Mouse (Mus musculus) heart, postnatal 14 days (tissue): Measurements from ENCODE around the gene Ifngr2. TPM values are rescaled to one million over a fixed set of nuclear protein-coding genes. Genes with fewer than 3 reads are reported as not detected.
A peak's percentile ranks its signal among the peaks of the same experiment; 100 is the strongest.
"Not testable (repeated sequence)": the region's sequence is repeated elsewhere in the genome, so short reads cannot be mapped to it uniquely, and the experiment has no call there.

Source experiments
- DNase-seq, 2 experiments: peaks; one replicate each; pipeline ENCODE4 v3.0.0; 2021 to 2022
- intact Hi-C: fragments of 180-260 bp; cut with DNase I; formaldehyde crosslinking; loops from one replicate; pipeline ENCODE4 v1.15.1; 2025
- long read RNA-seq, 2 experiments: library from polyadenylated mRNA; stranded (forward); transcript quantifications; one replicate each; pipeline ENCODE4 v2.0.0; 2021
- total RNA-seq, 2 experiments: library from RNA; stranded (reverse); gene quantifications; 2 replicates each; pipeline ENCODE4 v1.2.3; 2021

Ifngr2 gene
- total RNA-seq: 100 to 1,000 TPM; 125 to 142 TPM
- long read RNA-seq, experiment 1, transcript Ifngr2-201 (7 exons, 3,708 nt): major isoform, 491 of 515 reads
- long read RNA-seq, experiment 1, partial matches to known transcripts: 7 of 515 reads
- long read RNA-seq, experiment 1, other reads (novel, unspliced or antisense): 17 of 515 reads
- long read RNA-seq, experiment 2, transcript Ifngr2-201 (7 exons, 3,708 nt): major isoform, 470 of 497 reads
- long read RNA-seq, experiment 2, partial matches to known transcripts: 13 of 497 reads
- long read RNA-seq, experiment 2, other reads (novel, unspliced or antisense): 14 of 497 reads

DNA sequence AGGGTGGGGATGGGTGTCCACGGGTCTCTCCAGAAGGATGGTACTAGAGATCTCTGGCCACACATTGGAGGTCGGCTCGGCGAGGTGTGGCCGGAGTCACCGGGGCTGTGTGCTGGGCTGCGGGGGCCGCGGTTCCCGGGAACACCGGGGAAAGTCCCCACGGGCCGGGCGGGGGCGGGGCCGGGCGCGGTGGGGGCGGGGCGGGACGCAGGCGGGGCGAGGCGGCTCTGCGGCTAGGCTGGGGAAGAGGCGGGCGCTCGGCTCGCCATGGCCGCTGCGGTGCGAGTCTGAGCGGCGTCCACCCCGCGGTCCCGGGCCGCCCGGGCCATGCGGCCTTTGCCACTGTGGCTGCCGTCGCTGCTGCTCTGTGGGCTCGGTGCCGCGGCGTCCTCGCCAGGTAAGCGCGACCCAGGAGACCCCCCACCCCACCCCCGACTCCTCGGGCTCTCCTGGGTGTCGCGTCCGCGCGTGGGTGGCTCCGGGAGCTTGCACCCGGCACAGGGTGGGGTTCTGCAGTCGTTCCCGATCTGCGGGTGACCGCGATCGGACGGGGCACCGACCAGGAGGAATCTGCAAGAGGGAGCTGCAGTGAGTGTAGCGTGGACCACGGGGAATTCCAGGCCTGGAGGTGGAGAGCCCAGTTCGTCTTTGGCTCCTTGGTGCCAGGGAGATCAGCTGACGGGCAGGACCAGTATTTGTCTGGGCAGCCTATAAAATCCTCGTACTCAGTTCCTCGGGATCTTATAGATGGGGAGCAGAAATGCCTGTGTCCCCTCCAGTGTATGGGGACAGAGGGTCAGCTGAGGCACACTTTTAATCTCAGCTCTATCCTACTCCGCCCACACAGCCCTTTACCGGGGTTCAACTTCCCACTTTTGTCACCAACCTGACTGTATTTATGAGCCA is at the start of gene Ifngr2:
TSS of gene Ifngr2 (plus strand) at position 237 of the 906 bp plus-strand sequence.
- peak; percentile 79 to 81 for DNase-seq
- intact Hi-C loops: no loop called here

DNA sequence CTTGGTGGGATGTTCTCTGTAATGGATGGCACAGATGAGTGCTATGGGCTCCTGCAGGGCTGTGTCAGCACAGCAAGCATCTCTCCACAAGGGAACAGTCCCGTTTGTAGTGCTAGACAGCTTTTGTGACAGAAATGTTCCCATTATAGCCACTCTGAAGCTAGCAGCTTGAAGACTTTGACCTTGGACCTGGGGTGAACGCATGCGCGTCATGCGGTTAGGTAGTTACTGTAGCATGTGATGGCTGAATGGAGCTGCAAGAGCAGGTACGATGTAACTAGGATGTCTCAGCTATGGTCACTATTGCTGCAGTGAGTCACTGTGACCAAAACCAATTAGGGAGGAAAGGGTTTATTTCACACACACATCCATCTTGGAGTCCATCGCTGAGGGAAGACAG is 48.8 kb upstream of the Ifngr2 start:
- intact Hi-C loops: no loop called here
- DNase-seq: no peak

DNA sequence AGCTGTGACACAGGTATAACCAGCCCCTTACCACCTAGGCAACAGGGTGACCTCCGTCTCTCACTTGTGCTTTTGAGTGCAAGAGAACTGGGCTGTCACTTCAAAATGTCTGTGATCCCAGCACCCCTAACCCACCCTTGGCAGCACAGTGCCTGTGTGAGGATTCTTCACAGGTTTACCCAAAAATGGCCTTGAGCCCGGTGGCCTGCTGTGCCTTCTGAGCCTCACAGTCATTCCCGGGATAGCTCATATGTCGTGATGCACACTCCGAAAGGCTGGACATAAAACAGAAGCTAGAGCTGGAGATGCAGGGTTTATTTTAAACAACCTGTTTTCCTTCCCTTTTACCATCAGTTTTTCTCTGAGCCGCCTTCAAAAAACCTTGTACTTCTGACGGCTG is 42.2 kb upstream of the Ifngr2 start:
- intact Hi-C loops: no loop called here
- DNase-seq: no peak

DNA sequence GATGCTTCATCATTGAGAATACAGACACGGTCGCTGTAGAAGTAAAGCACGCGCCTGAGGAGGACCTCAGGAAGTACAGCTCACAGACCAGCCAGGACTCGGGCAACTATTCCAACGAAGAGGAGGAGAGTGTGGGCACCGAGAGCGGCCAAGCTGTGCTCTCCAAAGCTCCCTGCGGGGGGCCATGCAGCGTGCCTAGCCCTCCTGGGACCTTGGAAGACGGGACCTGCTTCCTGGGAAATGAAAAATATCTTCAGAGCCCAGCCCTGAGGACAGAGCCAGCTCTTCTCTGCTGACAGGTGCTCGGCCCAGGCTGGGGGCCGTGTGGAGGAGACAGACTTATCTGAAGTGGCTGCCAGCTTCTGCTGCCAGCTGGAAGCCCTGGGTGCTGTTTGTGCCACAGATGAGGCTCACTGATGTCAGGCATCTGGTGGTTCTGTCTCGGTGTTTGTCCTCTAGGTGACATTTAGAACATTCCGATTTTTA is 41.7 kb upstream of the Ifngr2 start:
- intact Hi-C loops: no loop called here
- DNase-seq: peak; percentile 35 to 54

DNA sequence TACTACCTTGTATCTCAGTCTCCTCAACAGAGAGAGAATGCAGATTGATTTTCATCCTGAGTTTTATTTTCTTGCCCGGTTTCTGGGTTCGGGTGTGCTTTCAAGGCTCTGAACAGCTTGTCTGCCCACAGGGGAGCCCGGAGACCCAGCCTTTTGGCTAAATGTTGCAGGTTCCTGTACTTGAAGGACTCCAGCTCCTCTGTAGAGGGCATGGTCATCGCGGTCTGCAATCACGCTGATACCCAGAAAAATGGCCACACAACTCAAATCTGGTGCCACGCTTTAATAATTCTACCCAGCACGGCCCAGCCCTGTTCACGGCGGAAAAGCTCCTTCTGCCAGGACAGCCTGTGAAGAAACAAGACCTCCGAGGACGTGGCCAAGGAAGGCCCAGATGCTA is 40.5 kb upstream of the Ifngr2 start:
- intact Hi-C loops: no loop called here
- no peak for DNase-seq

DNA sequence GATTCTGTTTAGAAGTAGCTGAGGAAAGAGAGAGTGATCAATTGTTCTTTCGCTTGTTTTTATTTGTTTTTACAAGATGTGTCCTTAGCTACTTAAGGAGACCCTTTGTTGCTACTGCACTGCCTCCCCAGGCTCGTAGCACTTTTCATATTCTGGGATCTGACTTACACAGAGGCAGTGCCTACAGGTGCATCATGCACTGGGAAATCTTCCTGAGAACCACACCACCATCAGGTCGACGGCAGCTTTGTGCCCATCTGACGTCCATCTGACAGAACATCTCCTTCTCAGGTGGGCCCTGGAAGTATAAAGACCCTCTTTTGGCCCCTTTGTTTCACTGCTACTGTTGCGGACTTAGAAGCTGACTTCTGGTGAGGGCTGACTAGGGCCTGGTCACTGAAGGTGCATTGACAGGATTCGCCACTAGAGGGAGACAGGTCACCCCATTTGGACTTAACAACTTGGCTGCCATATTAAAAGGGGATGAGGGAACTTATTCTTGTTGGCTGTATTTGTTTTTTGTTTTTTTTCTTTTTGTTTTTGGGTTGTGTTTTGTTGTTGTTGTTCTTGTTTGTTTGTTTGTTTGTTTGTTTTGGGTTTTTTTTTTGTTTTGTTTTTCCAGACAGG is 34.6 kb upstream of the Ifngr2 start:
- peak; percentile 81 to 89 for DNase-seq
- intact Hi-C loops: loop anchor here (2.0 to 10.0 kb wide), 4 partner anchors 49 to 427 kb away; no protein-coding TSS in a partner anchor

DNA sequence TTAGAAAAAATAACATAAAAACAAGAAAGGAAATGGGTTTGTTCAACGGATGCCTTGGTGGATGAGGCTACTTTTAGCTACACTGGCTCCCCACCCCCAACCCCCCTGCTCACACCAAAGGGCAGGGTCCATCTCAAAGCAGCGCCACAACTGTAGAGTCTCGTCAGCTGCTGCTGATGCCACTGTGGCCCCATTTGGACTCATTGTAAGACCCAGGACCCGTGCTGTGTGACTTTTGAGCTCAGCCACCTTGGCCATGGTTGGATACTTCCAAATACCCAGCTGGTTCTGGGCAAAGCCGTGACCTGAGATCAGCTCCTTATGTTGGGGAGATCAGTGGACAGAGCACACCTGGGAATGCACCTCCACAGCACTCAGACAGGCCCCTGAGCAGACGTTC is 33.8 kb upstream of the Ifngr2 start:
- no peak for DNase-seq
- intact Hi-C loops: loop anchor here (2.0 to 10.0 kb wide), 4 partner anchors 48 to 428 kb away; no protein-coding TSS in a partner anchor

DNA sequence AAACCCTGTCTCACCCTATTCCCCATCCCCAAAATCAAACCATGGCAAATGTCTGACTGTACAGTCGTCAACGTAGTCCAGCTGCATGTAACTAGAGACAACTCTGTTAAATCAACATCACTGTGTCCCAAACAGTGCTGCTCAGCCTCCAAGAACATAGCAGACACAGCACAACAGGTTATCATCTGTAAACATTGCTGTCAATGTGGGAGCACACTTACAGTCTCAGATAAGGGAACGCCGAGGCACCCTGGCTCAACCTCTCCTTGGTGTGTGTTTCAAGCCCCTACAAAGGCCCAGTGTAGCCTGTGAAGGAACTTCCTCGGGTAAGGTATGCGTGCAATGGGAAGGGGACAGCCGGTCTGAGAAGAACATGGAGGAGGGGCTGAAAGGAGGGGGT is 29.9 kb upstream of the Ifngr2 start:
- no peak for DNase-seq
- intact Hi-C loops: loop anchor here (10.0 kb wide), 1 partner anchor 432 kb away; no protein-coding TSS in a partner anchor

DNA sequence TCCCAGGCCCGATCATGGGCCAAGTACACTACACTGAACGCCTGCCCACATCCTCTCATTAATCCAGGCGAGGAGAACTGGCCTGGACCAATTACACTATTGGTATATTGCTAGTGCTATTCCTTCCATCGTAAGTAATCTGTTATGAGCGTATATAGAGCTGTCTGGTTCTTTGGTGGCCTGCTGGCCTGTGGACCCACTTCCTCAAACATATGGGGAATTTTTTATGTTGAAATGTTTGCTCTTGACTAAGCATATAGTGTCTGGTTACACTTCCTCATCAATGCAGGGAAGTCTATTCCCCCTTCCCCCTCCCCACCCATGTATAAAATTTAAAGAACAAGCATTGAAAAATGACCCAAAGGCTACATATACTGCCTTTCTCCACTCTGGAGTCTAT is 24.8 kb upstream of the Ifngr2 start:
- intact Hi-C loops: no loop called here

DNA sequence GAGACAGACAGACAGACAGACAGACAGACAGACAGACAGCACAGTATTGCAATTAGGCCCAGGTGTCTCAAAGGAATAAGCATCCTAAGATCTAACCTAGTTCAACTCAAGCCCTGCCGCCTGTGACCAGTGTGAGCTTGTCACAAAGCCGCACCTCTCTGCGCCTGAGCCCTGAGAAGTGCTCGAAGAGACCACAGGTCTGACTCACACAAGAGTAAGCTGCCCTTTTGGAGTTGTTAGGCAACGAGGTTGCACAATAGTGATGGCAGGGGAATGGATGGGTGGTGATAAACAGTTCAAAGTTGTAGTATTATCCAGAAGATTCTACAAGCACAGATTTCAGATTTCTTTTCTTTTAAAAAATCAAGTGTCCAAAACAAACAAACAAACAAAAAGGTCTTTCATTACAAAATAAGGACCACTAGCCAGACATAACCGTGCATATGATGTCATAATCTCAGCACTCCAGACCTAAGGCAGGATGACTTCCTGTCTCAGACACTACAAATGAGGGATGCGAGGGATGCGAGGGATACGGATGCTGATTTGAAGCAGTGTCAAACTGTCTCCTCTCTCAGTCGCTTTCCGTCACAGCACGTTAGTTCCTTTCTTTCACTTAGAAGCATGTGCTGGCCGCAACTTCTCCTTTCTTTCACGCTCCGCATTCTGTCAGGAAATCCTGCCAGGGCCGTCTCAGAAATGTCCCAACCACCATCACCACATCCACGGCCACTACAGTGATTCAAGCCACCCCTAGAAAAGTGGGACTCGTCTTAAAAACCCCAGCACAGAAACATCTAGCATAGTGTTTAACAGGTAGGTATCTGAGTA is 24.2 kb upstream of the Ifngr2 start:
- intact Hi-C loops: no loop called here

More for the DNA sequence above, 24.8 kb upstream of the Ifngr2 start:
- no peak for DNase-seq

DNA sequence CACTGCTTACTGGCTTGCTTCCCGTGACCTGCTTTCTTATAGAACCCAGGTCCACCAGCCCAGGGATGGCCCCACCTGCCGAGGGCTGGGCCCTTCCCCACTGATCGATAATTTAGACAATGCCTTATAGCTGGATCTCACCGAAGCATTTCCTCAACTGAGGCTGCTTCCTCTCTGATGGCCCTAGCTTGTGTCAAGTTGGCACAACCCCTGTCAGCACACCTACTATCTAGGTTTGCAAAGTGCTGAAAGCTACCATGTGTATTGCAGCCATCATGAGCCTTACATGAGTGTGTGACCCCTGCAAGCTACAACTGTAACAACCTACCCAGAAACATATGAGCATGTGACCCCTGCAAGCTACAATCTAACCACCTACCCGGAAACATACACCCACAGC is 22.7 kb upstream of the Ifngr2 start:
- intact Hi-C loops: no loop called here
- no peak for DNase-seq

More for the DNA sequence above, 24.2 kb upstream of the Ifngr2 start:
- DNase-seq: no peak

DNA sequence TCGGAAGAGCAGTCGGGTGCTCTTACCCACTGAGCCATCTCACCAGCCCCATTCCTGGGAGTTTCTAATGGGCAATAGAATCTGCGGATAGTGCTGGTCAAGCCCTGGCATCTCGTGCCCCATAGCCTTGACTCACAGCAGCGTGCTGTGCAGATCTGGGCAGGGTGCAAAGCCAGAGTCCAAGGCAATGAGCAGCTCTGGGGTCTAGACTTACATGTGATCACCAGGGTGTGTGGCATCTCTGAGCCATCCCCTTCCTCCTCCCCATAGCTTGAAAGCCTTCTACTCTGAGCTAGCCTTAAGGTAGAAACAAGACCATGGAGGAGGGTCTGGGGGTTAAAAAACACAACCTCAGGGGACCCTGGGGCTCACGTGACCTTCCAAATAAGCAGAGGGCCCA is 20.6 kb upstream of the Ifngr2 start:
- intact Hi-C loops: loop anchor here (5.0 kb wide), 1 partner anchor 169 kb away; no protein-coding TSS in a partner anchor
- no peak for DNase-seq

DNA sequence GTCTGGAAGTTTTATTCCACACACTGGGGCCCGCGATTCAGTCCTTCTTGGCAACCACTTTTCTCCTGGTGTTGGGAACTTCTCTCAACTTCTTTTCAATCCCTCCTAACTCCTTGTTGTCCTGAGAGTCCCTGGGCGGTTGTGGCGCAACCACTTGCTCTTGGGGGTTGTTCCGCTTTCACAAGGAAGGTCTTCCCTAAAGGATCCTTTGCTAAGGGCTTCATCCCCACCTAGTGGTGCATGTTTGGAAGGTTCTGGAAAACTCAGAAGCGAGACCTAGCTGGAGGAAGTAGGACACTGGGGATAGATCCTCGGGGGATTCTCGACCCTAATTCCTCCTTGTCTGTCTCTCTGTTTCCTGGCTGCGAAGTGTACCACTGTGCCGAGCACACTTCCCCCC is 19.8 kb upstream of the Ifngr2 start:
- DNase-seq: peak; percentile 54 to 70
- intact Hi-C loops: loop anchor here (5.0 kb wide), 1 partner anchor 170 kb away; no protein-coding TSS in a partner anchor

DNA sequence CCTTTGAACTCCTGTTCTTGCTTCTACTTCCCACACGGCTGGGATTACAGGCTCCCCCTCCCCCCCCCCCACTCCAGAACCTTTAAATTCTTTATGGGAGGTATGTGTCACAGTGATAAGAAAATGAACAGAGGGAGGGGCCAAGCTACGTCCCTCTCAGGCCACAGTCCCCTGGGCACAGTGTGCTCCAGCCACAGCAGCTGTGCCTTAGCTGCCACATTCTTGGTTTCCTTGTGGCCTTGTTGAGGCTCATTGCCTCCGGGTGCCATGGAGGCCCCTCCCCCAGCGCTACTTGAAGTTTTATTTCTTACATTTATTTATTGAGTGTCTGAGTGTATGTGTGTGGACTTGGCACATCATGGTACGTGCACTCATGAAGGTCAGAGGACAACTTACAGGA is 19.4 kb upstream of the Ifngr2 start:
- intact Hi-C loops: loop anchor here (5.0 kb wide), 1 partner anchor 170 kb away; no protein-coding TSS in a partner anchor
- DNase-seq: no peak

DNA sequence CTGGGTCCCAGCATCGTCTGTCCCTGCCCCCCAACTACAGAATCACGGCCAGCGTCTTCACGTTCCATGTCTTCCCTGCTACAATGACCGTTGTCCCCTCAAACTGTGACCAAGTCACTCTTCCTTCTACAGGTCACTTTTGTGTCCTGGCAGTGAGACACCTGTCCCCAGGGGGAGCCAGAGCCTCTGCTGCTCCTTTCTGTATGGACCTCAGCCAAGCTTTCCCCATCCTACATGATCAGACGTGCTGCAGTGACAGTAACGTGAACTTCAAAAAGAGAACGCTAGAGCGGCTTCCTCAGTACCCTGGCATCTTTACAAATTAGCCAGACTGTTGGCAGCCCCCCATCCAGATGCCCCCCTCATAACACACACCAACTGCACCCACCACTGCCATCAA is 18.3 kb upstream of the Ifngr2 start:
- DNase-seq: peak; percentile 31 to 52
- intact Hi-C loops: loop anchor here (1.0 to 5.0 kb wide), 2 partner anchors 33 to 171 kb away; no protein-coding TSS in a partner anchor

DNA sequence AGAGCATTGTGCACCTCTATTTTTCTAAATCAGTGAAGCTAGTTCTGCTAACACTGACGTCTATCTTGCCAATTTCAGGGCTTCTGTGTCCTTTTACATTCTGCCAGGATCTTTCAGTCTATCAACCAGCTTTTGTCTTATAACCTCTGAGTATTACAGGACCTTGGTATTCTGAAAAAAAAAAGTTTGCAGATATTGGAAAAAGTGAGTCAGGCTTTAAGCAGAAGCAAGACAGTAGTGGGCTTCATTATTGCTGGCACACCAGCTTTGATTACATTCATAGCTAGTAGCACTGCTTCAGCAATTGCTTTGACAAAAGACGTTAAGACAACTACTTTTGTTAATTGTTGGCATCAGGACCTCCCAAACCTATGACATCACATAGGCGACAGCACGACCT is 16.0 kb upstream of the Ifngr2 start:
- DNase-seq, intact Hi-C loops: not testable (repeated sequence)

DNA sequence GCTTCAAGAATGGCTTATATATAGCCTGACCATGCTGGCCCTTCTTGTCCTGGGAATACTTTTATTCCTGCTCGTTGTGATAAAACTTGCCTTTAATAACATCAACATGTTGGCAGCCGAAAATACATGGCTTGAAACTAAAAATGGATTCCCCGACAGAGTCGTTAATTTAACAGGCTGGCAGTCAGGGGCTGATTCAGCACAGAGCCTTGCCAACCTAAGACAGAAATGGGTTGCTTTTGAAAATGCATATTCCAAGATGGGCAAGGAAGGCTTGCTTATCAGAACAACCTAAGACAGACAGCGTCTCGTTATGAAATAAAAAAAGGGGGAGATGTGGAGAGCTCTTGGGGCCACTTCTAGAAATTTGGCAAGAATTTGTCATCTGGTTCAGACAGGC is 15.0 kb upstream of the Ifngr2 start:
- DNase-seq: no peak
- intact Hi-C loops: no loop called here

DNA sequence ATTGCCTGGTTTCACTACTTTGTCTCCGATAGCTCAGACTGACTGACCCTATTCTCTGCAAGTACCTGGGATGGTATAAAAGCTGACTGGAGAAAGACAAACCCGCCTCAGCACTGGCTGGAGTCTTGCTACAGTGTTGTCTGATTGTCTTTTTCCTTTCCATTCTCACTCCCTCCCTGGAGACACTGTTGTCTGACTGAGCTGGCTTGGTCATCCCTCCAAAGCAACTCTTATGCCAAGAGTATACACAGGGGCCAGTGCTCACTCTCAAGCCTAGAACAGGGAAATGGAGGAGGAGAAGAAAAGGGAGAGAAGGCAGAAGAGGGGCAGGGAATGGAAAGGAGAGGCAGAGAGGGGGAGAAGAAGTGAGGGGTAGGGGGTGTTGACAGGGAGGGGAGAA is 14.4 kb upstream of the Ifngr2 start:
- peak in 1 of 2 experiments; percentile 18 for DNase-seq
- intact Hi-C loops: no loop called here

DNA sequence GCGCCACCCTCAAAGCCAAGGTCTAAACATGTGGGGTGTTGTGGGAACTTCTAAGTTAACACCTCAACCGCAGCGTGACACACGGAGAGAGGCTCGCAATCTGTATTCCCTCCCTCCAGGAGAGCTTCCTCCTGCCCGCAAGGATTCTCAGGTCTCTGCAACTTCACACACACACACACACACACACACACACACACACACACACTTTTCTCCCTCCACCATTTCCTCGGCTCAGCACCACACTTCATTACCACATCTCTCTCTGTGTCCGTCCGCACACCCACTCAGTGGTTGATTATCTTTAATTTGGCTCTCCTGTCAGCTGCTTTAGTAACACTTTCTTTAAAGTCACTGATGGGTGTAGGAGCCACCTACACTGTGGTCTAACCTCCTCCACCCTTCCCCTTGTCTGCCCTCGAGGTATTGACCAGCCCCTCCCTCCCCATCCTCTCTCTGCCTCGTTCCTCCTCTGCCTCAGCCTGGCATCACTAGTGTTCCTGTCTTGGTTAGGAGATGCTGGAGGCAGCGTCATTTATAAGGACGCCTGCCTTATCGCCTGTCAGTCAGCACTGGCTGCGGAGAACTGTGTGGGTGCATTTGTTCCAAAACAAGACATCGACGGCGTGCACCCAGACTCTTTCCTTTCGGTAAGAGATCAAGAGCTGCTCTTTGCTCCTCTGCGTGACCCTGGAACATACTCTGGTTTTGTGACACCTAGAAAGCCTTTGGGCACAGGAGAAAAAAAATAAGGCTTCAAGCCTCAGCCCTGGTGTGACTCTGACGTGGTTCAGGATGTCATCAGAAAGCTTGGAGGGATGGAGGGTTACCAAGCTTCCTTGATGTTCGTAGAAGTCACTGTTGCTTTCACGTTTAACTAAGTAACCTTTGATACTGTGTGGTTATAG is 13.5 kb upstream of the Ifngr2 start:
- intact Hi-C loops: no loop called here
- no peak for DNase-seq
